Mouse (Mus musculus): ENCODE results near the gene Smcp.

Smcp gene

GRCm38 (mm10) chr3:92588858-92589257, at the start of gene Smcp:
Smcp (minus strand) TSS chr3:92588997.
- no peak for DNase-seq

GRCm38 (mm10) chr3:92638653-92638991, 49.8 kb upstream of the Smcp start:
- no peak for DNase-seq

- DNase-seq, result no peak
Measured at GRCm38 (mm10) chr3:92637745-92638652, 49.2 kb upstream of the Smcp start.

GRCm38 (mm10) chr3:92621560-92621959, 32.8 kb upstream of the Smcp start, which contains the start of gene Lce6a:
Lce6a (minus strand) TSS chr3:92621660.
- no peak for DNase-seq

DNA sequence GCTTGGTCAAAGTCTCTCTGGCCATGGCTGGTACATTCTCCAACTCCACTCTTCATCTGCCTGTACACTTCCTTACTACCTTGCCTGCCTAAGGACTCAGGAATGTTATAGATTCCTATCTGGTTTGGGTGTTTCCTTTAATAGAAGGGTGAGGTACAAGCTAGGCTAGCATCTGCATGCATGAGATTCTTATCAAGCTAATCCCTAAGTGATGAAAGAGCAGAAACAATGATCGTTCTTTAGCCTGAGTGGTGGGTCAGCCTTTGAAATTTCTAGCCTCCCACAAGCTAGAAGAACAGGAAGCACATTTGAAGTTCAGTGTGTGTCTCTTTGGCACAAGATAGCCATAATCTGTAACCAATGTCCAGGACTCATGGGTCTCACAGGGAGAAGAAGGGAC, 21.0 kb upstream of the Smcp start:
- no peak for DNase-seq

- DNase-seq, result no peak
Measured at GRCm38 (mm10) chr3:92607392-92607791, 18.6 kb upstream of the Smcp start, which contains the start of gene 2210017I01Rik. 2210017I01Rik (minus strand) TSS chr3:92607492.

DNA sequence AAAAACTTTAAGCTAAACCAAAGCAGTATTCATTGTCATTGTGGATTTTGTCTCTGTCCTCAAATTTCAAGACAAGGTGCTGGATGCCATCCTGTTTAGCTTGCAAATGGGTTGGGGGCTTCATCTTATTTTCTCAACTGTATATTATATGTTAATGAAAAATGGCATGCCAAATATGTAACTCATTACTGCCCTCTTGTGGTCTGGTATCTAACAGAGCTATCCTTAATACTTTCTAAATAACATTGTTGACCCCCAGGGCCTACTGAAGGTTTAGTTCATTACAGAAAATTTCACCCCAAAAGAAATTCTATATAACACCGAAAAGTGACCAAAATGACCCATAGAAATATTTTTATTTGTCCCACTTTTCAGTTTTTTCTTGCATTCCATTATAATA, 13.4 kb upstream of the Smcp start:
- DNase-seq, result no peak

DNA sequence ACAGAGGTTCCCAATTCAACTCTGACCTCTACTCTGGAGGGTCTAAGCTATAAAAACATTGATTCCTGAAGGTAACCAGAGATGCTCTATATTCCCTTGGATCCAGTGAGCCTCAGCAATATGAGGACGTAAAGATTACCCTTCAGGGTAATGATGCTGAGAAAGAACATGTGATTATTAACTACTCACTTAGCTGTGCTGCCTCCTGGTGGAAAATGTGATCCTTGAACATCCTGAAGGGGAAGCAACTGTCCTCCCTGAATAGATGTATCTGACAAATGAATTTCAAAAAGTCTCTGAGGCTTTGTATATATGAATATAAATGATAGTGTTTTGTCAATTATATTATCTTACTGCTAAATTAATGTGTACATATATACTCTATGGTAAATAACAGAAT, 11.7 kb upstream of the Smcp start:
- DNase-seq, result no peak

DNA sequence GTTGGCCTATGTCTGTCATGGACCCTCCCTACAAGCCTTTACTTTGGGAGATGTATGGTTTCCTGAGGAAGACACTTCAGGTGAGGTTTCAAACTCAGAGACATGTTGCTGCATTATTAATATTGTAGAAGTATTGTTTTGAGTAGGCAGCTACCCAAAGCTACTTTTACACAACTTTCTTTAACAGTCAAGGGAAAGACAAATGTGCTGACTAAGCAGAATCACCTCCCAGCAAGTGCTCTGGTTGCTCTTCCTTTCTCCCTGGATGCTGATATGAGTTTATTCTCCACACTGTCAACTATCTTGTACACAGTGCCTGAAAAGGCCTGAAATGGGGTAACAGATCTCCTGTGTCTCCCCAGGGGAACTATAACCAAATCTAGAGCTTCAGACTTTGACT, 11.2 kb upstream of the Smcp start:
- DNase-seq, result no peak

DNA sequence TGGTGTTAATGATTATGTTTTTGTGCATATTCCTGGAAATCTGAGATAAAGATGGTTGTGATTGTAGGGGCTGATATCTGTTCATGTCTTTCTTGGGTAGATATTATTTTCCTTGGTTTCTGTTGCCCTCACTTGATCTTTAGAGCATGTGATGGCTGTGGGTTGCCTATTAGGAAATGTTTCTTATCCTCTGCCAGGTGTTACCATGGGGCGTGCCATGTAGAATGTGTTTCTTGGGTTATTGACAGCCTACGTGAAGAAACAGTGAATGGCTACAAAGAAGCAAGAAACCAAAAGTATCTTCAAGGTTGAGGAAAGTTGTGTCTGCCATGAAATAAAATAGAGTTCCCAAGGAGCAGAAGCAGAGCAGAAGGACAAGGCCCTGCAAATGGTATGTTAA, 9.6 kb upstream of the Smcp start:
- DNase-seq, result no peak

GRCm38 (mm10) chr3:92587190-92587589, 1.6 kb downstream of the Smcp start:
- DNase-seq, result no peak

DNA sequence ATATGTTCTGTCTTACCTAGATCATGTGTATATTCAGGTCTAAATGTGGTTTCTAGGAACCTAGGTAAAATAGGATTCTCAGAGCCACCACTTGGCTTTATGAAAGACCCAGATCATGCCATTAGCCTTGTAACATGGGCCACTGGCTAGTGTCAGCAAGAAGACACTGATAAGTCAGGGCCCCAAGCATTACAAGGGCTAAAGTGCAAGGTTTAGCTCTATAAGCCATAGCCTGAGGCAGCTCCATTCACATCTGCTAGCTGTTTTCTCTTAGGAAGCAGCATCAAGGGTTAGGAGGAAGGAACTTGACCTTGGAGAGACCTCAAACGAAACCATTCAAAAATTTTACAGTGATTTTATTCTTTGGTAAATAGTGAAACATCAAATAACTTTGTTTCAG, 3.7 kb downstream of the Smcp start:
- no peak for DNase-seq

DNA sequence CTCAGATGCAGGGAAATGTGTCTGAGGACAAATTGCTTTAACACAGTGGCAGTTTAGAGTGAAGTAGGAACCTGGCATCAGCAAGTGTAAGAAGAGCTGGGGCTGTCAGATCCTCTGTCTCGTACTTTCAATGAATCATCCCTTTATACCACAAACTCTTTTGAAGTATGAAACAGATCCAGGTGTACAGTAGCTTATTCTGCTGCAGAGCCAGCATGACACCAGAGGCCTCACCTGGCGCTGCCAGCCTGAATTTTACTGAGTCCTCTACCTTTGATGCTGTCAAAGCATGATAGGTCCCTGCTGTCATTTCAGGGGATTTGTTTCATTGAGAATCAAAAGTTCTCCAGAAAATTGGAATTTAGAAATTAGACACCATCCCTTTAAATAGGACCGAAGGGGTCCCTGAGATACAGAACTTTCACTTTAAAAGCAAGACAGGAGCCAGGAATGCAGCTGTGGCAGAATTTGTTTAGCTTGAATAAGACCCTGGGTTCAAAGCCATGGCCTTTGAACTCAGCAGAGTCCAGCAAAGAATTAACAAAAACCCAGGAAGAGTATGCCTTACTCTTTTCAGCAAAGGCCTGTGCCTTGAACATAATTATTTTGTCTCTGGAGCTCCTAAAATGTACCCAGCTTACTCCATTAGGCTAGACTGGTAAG, 5.5 kb downstream of the Smcp start:
- DNase-seq, result no peak

GRCm38 (mm10) chr3:92579508-92579907, 9.3 kb downstream of the Smcp start:
- DNase-seq, result no peak

DNA sequence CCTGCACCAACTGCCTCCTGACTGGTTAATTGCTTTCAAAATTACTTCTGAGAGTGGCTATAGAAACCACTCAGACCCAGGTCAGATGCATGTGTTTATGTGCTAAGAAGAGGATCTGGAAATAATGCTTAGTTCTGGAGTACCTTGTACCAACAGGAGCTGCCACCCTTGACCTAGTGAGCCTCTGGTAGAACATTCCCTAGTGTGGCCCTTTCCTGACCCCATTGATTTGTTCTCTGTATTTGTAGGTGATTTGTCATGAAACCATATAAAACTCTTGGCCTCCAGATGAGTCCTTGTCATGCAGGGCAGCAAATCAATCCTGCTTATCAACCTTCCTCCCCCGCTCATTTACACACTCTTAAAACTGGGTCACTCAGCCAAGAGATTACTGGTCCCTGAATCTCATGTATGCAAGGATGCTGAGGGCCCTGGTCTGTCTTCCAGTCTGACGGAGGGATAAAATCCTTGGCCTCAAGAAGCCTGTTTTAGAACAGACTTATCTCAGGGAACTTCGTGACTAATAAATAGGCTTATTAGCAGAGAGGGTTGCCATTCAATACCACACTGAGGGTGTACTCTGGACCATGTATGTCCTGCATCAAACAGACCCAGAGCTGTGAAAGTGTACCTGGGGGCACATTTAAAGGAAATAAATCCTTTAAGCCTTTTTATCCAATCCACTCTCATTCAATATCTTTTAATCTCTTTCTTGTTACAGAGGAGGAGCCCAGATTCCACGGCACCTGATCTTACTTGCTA, 10.0 kb downstream of the Smcp start:
- no peak for DNase-seq

DNA sequence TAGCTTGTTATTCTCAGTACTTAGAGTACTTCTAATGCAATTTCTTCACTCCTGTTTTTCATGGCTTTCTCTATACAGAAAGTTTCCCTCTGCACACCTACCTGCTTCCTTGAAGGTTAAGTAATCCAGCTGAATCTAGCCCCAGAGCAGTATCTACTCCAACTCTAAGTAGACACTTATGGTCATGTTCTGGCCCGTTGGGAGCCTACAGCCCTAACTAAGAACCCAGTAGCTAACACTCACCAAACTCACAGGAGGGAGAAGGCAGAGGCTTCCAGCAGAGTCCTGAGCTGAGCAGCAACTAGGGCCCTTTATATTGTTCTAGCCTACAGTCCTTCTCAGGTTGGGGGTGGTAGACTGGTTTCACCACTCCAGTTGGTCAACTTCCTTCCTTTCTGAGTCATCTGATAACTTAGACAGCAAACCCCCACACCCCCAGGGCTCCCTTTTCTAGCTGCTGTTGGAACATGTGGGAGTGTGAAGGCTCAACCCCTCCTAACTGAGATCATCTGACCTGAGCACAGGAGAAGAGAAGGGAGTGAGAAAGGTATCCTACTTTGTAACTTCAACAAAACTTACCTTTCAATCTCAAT, 15.3 kb downstream of the Smcp start, which contains the start of gene Ivl:
TSS of gene Ivl (minus strand) at position 287 of the 593 bp plus-strand sequence.
- DNase-seq, result no peak

GRCm38 (mm10) chr3:92572514-92573155, 16.2 kb downstream of the Smcp start:
- no peak for DNase-seq

- no peak for DNase-seq
Measured at GRCm38 (mm10) chr3:92568752-92569151, 20.0 kb downstream of the Smcp start.

- DNase-seq, result no peak
Measured at GRCm38 (mm10) chr3:92565418-92565817, 23.4 kb downstream of the Smcp start.

GRCm38 (mm10) chr3:92534411-92534810, 54.4 kb downstream of the Smcp start, which contains the start of gene 2310046K23Rik:
2310046K23Rik (minus strand) TSS chr3:92534511.
- no peak for DNase-seq
